Mouse (Mus musculus) ovary, postnatal 14 days (tissue): ENCODE results near the gene Sim2.

Experiments
- DNase-seq: peaks from one replicate; pipeline ENCODE4 v3.0.0; 2022; ENCODE audit warnings: low spot score

Sim2 gene

GRCm38 (mm10) chr16:94164236-94164635 is 79.5 kb downstream of the Sim2 start:
- no peak for DNase-seq

GRCm38 (mm10) chr16:94164978-94165377 is 80.2 kb downstream of the Sim2 start:
- DNase-seq: no peak

- no peak for DNase-seq
These were observed 84.2 kb downstream of the Sim2 start for GRCm38 (mm10) chr16:94168655-94169545.

GRCm38 (mm10) chr16:94170218-94170617 is 85.5 kb downstream of the Sim2 start:
- DNase-seq: no peak

- DNase-seq: no peak
These were observed 88.6 kb downstream of the Sim2 start for GRCm38 (mm10) chr16:94173361-94173760.

- no peak for DNase-seq
These were observed 90.7 kb downstream of the Sim2 start for GRCm38 (mm10) chr16:94175366-94175986.
